Mouse (Mus musculus) heart, postnatal 14 days (tissue): Measurements from ENCODE around the gene Hist1h3d. TPM values are rescaled to one million over a fixed set of nuclear protein-coding genes. Genes with fewer than 3 reads are reported as not detected.
"Not testable (repeated sequence)": the region's sequence is repeated elsewhere in the genome, so short reads cannot be mapped to it uniquely, and the experiment has no call there.

Experiments used
- DNase-seq, 2 experiments: peaks; one replicate each; pipeline ENCODE4 v3.0.0; 2021 to 2022
- intact Hi-C: fragments of 180-260 bp; cut with DNase I; formaldehyde crosslinking; loops from one replicate; pipeline ENCODE4 v1.15.1; 2025
- total RNA-seq, 2 experiments: library from RNA; stranded (reverse); gene quantifications; 2 replicates each; pipeline ENCODE4 v1.2.3; 2021

Gene Hist1h3d
- total RNA-seq, 2 experiments from 2014 or later: 7.8 to 17.6 TPM

- intact Hi-C loops: loop anchor here (5.0 kb wide), 1 partner anchor 157 kb away; the partner anchor contains the start of genes Hist1h1t and Hist1h4c
- not testable (repeated sequence) for DNase-seq
These were observed 35.7 kb upstream of the Hist1h3d start for GRCm38 (mm10) chr13:23539821-23540220.

DNA sequence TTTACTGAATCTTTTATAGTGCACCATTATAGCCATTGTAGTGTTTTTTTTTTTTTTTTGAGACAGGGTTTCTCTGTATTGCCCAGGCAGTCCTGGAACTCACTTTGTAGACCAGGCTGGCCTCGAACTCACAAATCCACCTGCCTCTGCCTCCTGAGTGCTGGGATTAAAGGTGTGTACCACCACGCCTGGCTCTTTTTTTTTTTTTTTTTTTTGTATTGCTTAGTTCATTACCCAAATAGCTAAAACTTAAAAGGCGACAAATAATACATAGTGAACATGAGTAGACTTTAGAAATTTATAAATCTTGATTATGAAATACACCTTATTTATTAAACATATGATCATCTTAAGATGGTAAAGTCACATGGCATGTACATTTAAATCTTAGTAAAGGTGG, 34.1 kb upstream of the Hist1h3d start:
- intact Hi-C loops: loop anchor here (5.0 kb wide), 1 partner anchor 156 kb away; the partner anchor contains the start of genes Hist1h1t and Hist1h4c
- DNase-seq: no peak

DNA sequence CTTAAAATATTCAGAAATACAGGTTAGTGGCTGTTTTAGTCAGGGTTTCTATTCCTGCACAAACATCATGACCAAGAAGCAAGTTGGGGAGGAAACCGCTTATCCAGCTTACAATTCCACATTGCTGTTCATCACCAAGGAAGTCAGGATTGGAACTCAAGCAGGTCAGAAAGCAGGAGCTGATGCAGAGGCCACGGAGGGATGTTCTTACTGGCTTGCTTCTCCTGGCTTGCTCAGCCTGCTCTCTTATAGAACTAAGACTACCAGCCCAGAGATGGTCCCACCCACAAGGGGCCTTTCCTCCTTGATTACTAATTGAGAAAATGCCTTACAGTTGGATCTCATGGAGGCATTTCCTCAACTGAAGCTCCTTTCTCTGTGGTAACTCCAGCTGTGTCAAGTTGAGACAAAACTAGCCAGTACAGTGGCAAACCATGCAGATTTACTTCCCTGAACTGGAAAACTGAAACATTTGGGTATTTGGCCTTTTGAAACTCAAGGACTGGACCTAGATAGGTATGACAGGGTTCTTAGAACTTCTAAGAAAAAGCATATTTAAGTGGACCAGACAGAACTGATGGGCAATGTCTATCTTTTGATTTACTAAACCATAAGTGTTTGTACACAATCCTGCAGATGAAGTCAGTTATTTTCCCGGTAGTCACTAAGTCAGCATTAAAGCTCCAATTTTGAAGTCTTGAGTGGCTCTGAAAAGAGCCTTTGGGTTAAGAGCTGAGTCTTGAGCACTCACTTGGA, 33.2 kb upstream of the Hist1h3d start:
- intact Hi-C loops: loop anchor here (5.0 kb wide), 1 partner anchor 155 kb away; the partner anchor contains the start of genes Hist1h1t and Hist1h4c
- DNase-seq: not testable (repeated sequence)

- peak; percentile 40 to 58 for DNase-seq
- intact Hi-C loops: loop anchor here (5.0 kb wide), 1 partner anchor 154 kb away; the partner anchor contains the start of genes Hist1h1t and Hist1h4c
These were observed 32.5 kb upstream of the Hist1h3d start, which contains the start of gene Hist1h2bh for GRCm38 (mm10) chr13:23542999-23543607. TSS of gene Hist1h2bh (minus strand) at chr13:23543392.

GRCm38 (mm10) chr13:23543965-23544786, 31.4 kb upstream of the Hist1h3d start, which contains the start of gene Hist1h3f:
TSS of gene Hist1h3f (plus strand) at chr13:23544052.
- peak; percentile 68 for DNase-seq
- intact Hi-C loops: loop anchor here (5.0 kb wide), 1 partner anchor 153 kb away; the partner anchor contains the start of genes Hist1h1t and Hist1h4c

- intact Hi-C loops: loop anchor here (5.0 kb wide), 1 partner anchor 153 kb away; the partner anchor contains the start of genes Hist1h1t and Hist1h4c
- not testable (repeated sequence) for DNase-seq
These were observed 30.8 kb upstream of the Hist1h3d start for GRCm38 (mm10) chr13:23544787-23545120.

DNA sequence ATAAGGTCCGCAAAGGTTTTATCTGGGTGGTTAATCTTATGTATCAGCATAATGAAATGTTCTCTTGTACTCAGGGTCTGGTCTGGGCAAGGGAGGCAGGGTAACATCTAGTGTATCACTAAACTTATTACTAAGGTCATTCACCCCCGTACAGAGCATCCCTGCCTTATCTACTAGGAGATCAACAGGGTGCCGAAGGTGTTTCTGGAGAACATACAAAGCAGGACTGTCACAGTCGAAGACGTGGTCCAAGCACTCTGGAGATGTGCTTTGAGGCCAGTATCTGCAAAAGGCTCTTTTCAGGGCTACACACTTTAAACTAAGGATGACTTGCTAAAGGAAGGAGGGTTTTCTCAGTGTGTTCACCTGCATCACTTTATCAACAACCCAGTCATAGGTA, 28.9 kb upstream of the Hist1h3d start:
- DNase-seq: no peak
- intact Hi-C loops: no loop called here

GRCm38 (mm10) chr13:23550761-23551145, 24.8 kb upstream of the Hist1h3d start:
- DNase-seq: no peak
- intact Hi-C loops: no loop called here

- intact Hi-C loops: not testable (repeated sequence)
- peak; percentile 68 to 83 for DNase-seq
These were observed 24.3 kb upstream of the Hist1h3d start, which contains the start of gene Hist1h4f for GRCm38 (mm10) chr13:23551146-23551834. TSS of gene Hist1h4f (minus strand) at chr13:23551648.

GRCm38 (mm10) chr13:23551931-23552914, 23.3 kb upstream of the Hist1h3d start:
- intact Hi-C loops: no loop called here
- DNase-seq: no peak

DNA sequence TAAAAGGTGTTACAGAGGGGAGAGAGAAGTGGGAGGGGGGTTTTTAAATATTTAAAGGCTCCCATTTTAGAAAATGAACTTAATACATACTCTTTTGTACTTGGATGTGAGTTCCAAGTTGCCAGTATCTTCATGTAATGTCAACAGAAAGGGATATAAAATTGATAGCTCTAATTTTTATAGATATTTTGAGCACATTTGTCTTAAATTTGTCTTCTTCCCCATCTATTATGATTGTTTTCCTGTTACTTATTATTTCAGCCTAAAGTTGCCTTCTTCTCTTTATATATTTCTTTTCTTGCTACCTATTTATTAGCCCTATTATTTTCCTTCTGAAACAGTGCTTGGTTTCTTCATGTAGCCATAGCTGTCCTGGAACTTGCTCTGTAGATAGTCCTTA, 22.6 kb upstream of the Hist1h3d start, which contains the start of gene Hist1h1d:
Gene Hist1h1d, plus strand, starts transcription at position 301 of the 400 bp plus-strand sequence.
- DNase-seq: no peak
- intact Hi-C loops: no loop called here

GRCm38 (mm10) chr13:23554393-23554792, 21.2 kb upstream of the Hist1h3d start:
- intact Hi-C loops: no loop called here
- DNase-seq: no peak

GRCm38 (mm10) chr13:23554925-23555838, 20.4 kb upstream of the Hist1h3d start:
- intact Hi-C loops: no loop called here
- peak; percentile 65 to 75 for DNase-seq

GRCm38 (mm10) chr13:23555839-23556416, 19.6 kb upstream of the Hist1h3d start:
- peak; percentile 41 to 62 for DNase-seq
- intact Hi-C loops: no loop called here

DNA sequence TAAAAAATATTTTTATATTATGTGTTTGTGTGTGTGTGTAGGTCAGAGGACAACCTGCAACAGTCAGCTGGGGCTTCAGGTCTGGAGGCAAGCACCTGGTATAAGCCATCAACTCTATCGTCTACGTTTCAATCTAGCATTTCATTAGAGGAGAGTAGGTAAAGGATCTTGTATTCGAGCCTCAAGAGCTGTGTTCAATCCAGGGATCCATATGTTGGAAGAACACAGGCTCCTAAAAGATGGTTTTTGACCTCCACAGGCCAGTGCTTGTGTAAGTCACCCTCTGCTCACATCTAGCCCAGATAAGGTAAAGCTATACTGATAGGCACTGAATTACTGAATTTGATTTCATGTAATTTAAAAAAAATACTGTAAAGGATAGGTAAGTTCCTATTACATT, 18.7 kb upstream of the Hist1h3d start:
- intact Hi-C loops: no loop called here
- DNase-seq: no peak

DNA sequence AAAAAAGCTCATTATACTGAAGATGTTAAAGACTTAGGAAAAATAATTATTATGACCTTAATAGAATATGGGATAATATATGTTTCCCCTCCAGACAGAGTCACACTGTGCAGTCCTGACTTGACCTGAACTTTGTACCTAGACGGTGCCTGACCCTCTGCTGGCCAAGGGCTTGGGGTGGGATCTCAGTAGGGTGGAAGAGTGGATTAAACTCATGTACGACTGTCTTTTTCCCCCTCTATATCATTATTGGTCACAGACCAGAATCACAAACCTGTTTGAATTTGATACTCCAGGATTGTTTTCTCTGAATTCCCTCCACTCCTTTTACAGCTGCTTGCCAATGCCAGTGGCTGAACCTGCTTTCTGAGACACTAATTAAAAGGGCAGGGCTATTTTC, 14.9 kb upstream of the Hist1h3d start:
- DNase-seq, intact Hi-C loops: not testable (repeated sequence)

- intact Hi-C loops: not testable (repeated sequence)
These were observed 14.1 kb upstream of the Hist1h3d start for GRCm38 (mm10) chr13:23561531-23561882.

More at GRCm38 (mm10) chr13:23561531-23561882, 14.1 kb upstream of the Hist1h3d start:
- not testable (repeated sequence) for DNase-seq
